Mouse (Mus musculus): ENCODE results near the gene Gm28539.

- peak; percentile 37; the same call in 1 of the 2 replicates for TF ChIP-seq CTCF (IDR thresholded peaks at IDR 0.05; ENCODE audit: borderline replicate concordance, extremely low read depth, insufficient read depth, insufficient read length)
- no peak for TF ChIP-seq POLR2A (IDR thresholded peaks at IDR 0.05; ENCODE audit: borderline replicate concordance, extremely low read depth, insufficient read depth, insufficient read length, poor library complexity, severe bottlenecking)
These were observed 22.2 kb downstream of the Gm28539 start for GRCm38 (mm10) chr16:18858551-18858950.
